Mouse (Mus musculus) kidney, embryonic 14.5 days (tissue): ENCODE results near the gene Vangl2. TPM values are rescaled to one million over a fixed set of nuclear protein-coding genes. Genes with fewer than 3 reads are reported as not detected.

ENCODE experiments used
- polyA plus RNA-seq: library from polyadenylated mRNA; unstranded; fragments of >200 nt; fragmentation: Nextera tagmentation; extraction: Ambion mirVana; gene quantifications from 2 replicates; pipeline ENCODE4 v1.2.1, GENCODE M21; 2014

Vangl2 gene
- polyA plus RNA-seq, 1 experiment from 2014 or later: 19.0 TPM

Other genes with a start within 250 kb of the Vangl2 start
- gene Cd84, start 188.7 kb downstream of the Vangl2 start, polyA plus RNA-seq: 1.1 and 1.2 TPM in 2 replicates
- not detected in 2 replicates for gene Gm10521, start 132.8 kb downstream of the Vangl2 start, polyA plus RNA-seq
- 0.12 and 0.14 TPM in 2 replicates for gene Slamf6, start 110.9 kb downstream of the Vangl2 start, polyA plus RNA-seq
- gene Nhlh1, start 29.1 kb upstream of the Vangl2 start, polyA plus RNA-seq: not detected in 2 replicates
- gene Copa, start 54.1 kb upstream of the Vangl2 start, polyA plus RNA-seq: 78.1 and 194 TPM in 2 replicates
- gene Ncstn, start 54.4 kb upstream of the Vangl2 start, polyA plus RNA-seq: 66.5 and 136 TPM in 2 replicates
- 95.1 and 138 TPM in 2 replicates for gene Pex19, start 98.3 kb upstream of the Vangl2 start, polyA plus RNA-seq
- gene Dcaf8, start 119.6 kb upstream of the Vangl2 start, polyA plus RNA-seq: 78.3 and 114 TPM in 2 replicates
- gene Pea15a, start 178.4 kb upstream of the Vangl2 start, polyA plus RNA-seq: 56.0 and 87.0 TPM in 2 replicates
- 2.8 and 3.5 TPM in 2 replicates for gene Casq1, start 191.4 kb upstream of the Vangl2 start, polyA plus RNA-seq
- gene Atp1a4, start 230.0 kb upstream of the Vangl2 start, polyA plus RNA-seq: not detected in 2 replicates
- gene Igsf8, start 233.2 kb upstream of the Vangl2 start, polyA plus RNA-seq: 39.5 and 53.1 TPM in 2 replicates